Mouse (Mus musculus): ENCODE measurements around the gene Paf1.
A peak's percentile ranks its signal among the peaks of the same experiment; 100 is the strongest.

DNA sequence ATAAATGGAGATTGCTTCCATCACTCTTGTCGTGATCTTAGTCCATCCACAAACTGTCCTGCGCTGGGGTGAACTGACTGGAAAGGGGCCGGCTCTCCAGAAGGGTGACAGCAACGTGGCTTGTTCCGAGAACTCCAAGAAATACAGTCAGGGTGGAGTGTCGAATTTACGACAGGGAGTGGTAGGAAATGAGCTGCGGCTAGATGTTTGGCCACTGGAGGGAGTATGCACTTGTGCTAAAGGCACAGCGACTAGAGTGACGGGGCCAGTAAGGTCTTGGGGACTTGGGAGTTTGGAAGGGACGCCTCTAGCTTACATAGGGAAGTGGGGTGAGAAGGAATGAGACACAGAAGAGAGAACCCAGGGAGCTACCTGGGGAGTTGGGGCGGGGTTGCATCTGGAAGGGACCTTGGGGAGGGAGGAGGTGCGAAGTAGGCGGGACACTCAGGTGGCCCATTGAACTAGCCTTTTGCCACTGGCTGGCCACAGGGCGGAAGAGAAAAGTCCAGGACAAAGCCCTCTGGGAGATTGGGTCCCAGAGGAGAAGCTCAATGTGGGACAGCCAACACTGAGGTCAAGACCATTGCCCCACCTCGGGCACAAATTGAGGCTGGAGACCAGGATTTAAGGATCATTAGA lies 44.3 kb downstream of the Paf1 start, which contains the start of gene Gmfg:
- TF ChIP-seq CTCF (IDR thresholded peaks at IDR 0.05; ENCODE audit: control insufficient read depth, insufficient read depth, insufficient read length) (peak; percentile 68), USF1 (IDR thresholded peaks at IDR 0.05; ENCODE audit: low read depth) (no peak), MYOD1 (IDR thresholded peaks at IDR 0.05; ENCODE audit: control insufficient read depth, insufficient read length, low read depth) (no peak), MAX (IDR thresholded peaks at IDR 0.05) (no peak)

Data from C2C12 (cell line).